Mouse (Mus musculus) liver, embryonic 14.5 days (tissue): ENCODE measurements at regions not wholly inside any gene's neighbourhood (a gene's known extent, or its start where the extent isn't known, plus 50 kb on each side); places are given as distances from the start of the nearest gene placed in this dataset.

Source experiments
- CTCF ChIP-seq: IDR thresholded peaks from 2 replicates; pipeline ENCODE4 v1.5.1; 2016; ENCODE audit warnings: antibody characterized with exemption, low read depth, control low read depth
- EP300 ChIP-seq: IDR thresholded peaks from 2 replicates; pipeline ENCODE4 v1.6.1; 2016; ENCODE audit warnings: antibody characterized with exemption, low read depth

GRCm38 (mm10) chr8:77973714-77974113 is 239.4 kb upstream of the Ttc29 start:
- TF ChIP-seq CTCF (no peak), EP300 (no peak)
